ENCODE assay signal across 23 mouse cellular contexts in the genomic region with DNA sequence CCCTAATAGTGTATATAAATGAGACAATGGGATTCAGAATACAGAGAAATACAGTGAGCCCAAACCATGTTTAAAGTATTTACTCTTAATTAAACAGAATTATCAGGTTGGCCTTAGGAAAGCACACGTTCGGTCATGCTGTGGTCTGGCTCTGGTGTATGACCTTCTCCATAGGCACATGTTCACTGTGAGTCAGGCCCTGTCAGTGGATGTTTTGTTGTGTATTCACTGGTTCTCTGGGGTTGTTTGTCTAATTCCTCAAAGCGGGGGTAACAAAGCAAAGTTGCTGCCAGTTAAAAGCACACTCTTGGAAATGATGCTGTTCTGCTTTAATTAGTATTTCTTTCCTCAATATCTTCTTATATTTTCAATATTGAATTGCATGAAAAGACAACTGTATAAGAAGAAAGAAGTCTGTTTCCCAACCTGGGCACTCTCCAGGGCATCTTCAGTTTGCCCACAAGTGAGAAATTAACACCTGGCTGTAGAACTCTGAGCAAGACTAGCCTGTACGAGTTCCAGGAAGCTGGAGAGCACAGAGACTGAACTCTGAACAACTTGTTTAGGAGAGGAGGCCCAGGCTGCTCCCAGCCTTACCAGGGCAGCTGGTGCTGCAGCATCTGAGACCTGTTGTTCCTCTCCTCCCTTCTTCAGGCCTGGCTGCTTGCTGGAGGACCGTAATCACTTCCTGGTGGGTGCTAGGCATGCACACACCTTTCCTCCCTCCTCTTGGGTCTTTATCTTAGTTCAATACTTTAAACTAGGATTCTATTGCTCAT.
DNase-seq lines count a peak whose midpoint lies in the region; ATAC-seq and TF ChIP-seq lines count a peak whose summit lies in the region.
"Had no signal": no experiment of that assay in that cellular context is flagged by ENCODE, and none has a peak within 500 bp of the region (broad histone marks: within the 10 kb centered on the region; RNA-seq: fewer than 3 reads in every experiment).

No protein-coding gene starts in this region.

- H3K4me1 ChIP-seq in embryonic facial prominence, embryonic 10.5 days, result peaks cover 25% of the 10 kb centered on the region
- H3K4me1 ChIP-seq in embryonic facial prominence, embryonic 15.5 days, result peaks cover 9% of the 10 kb centered on the region
- H3K4me1 ChIP-seq in limb, embryonic 11.5 days (ENCODE audit: control insufficient read depth, insufficient read depth, low read length), result peaks cover 10% of the 10 kb centered on the region
- H3K4me1 ChIP-seq in liver, postnatal 0 days (ENCODE audit: insufficient read depth), result no peaks in the 10 kb centered on the region
- H3K4me1 ChIP-seq: heart, embryonic 12.5 days; liver, embryonic 15.5 days had no signal

- H3K9me3 ChIP-seq in embryonic facial prominence, embryonic 10.5 days, result no peaks in the 10 kb centered on the region
- no peaks in the 10 kb centered on the region for H3K9me3 ChIP-seq in embryonic facial prominence, embryonic 15.5 days (replicated peaks)
- no peaks in the 10 kb centered on the region for H3K9me3 ChIP-seq in limb, embryonic 11.5 days (ENCODE audit: control insufficient read depth, low read length)
- H3K9me3 ChIP-seq in liver, postnatal 0 days (ENCODE audit: low read length), result no peaks in the 10 kb centered on the region
- H3K9me3 ChIP-seq: forebrain, embryonic 10.5 days; heart, embryonic 12.5 days; hindbrain, embryonic 10.5 days; limb, embryonic 13.5 days; liver, embryonic 15.5 days; midbrain, embryonic 10.5 days had no signal

- no peak for DNase-seq in embryonic facial prominence, embryonic 10.5 days (ENCODE audit: low spot score)
- DNase-seq in limb, embryonic 11.5 days (ENCODE audit: low spot score), result no peak
- no peak for DNase-seq in right cerebral cortex, postnatal 14 days
- no peak for DNase-seq in liver, postnatal 0 days
- DNase-seq in right cerebral cortex, postnatal 10 days (ENCODE audit: low spot score in 2 of 2), result no peak
- DNase-seq: cerebellum, adult 11-12 months; cerebellum, postnatal 10 days; forebrain, postnatal 0 days; kidney, adult 18-20 months; thymus, postnatal 14 days had no signal

- no peaks in the 10 kb centered on the region for H3K27me3 ChIP-seq in embryonic facial prominence, embryonic 10.5 days (replicated peaks; ENCODE audit: low read depth, poor library complexity, severe bottlenecking)
- H3K27me3 ChIP-seq in embryonic facial prominence, embryonic 15.5 days, result no peaks in the 10 kb centered on the region
- H3K27me3 ChIP-seq in limb, embryonic 11.5 days (ENCODE audit: control insufficient read depth, insufficient read depth, low read length), result no peaks in the 10 kb centered on the region
- H3K27me3 ChIP-seq in liver, postnatal 0 days (ENCODE audit: insufficient read depth, low read length), result no peaks in the 10 kb centered on the region
- H3K27me3 ChIP-seq: heart, embryonic 12.5 days; limb, embryonic 13.5 days; liver, embryonic 15.5 days had no signal

- H3K4me2 ChIP-seq in embryonic facial prominence, embryonic 15.5 days (replicated peaks), result no peak overlapping the region
- no peak overlapping the region for H3K4me2 ChIP-seq in limb, embryonic 11.5 days (ENCODE audit: low read depth, severe bottlenecking)
- H3K4me2 ChIP-seq in liver, postnatal 0 days (ENCODE audit: low read depth, low read length), result no peak overlapping the region
- H3K4me2 ChIP-seq: heart, embryonic 12.5 days; limb, embryonic 13.5 days; liver, embryonic 15.5 days had no signal

- H3K27ac ChIP-seq in embryonic facial prominence, embryonic 10.5 days (replicated peaks), result peak overlapping the region; percentile 72
- 0 out of 2 replicates have a peak overlapping the region, but pooled peaks have one; percentile 28 for H3K27ac ChIP-seq in embryonic facial prominence, embryonic 15.5 days (replicated peaks)
- H3K27ac ChIP-seq in limb, embryonic 11.5 days (replicated peaks; ENCODE audit: low read depth, low read length), result 0 out of 2 replicates have a peak overlapping the region, but pooled peaks have one; percentile 2
- H3K27ac ChIP-seq in liver, postnatal 0 days (ENCODE audit: low read depth), result no peak overlapping the region
- H3K27ac ChIP-seq: forebrain, embryonic 10.5 days; hindbrain, embryonic 10.5 days; hindbrain, postnatal 0 days; kidney, postnatal 0 days; liver, embryonic 15.5 days; macrophage had no signal

- H3K36me3 ChIP-seq in embryonic facial prominence, embryonic 10.5 days (replicated peaks), result no peaks in the 10 kb centered on the region
- no peaks in the 10 kb centered on the region for H3K36me3 ChIP-seq in embryonic facial prominence, embryonic 15.5 days
- H3K36me3 ChIP-seq in limb, embryonic 11.5 days (ENCODE audit: control insufficient read depth, insufficient read depth, low read length), result no peaks in the 10 kb centered on the region
- H3K36me3 ChIP-seq in liver, postnatal 0 days (replicated peaks; ENCODE audit: insufficient read depth, low read length), result no peaks in the 10 kb centered on the region
- H3K36me3 ChIP-seq: forebrain, embryonic 10.5 days; heart, embryonic 12.5 days; hindbrain, embryonic 10.5 days; limb, embryonic 13.5 days; liver, embryonic 15.5 days; midbrain, embryonic 10.5 days had no signal

- H3K4me3 ChIP-seq in embryonic facial prominence, embryonic 10.5 days, result no peak overlapping the region
- no peak overlapping the region for H3K4me3 ChIP-seq in embryonic facial prominence, embryonic 15.5 days (replicated peaks)
- no peak overlapping the region for H3K4me3 ChIP-seq in limb, embryonic 11.5 days (ENCODE audit: low read depth, low read length)
- H3K4me3 ChIP-seq in liver, postnatal 0 days (ENCODE audit: low read depth, low read length), result no peak overlapping the region
- H3K4me3 ChIP-seq: forebrain, embryonic 10.5 days; heart, embryonic 12.5 days; hindbrain, embryonic 10.5 days; limb, embryonic 13.5 days; liver, embryonic 15.5 days; midbrain, embryonic 10.5 days had no signal

- H3K9ac ChIP-seq in embryonic facial prominence, embryonic 15.5 days, result no peak overlapping the region
- H3K9ac ChIP-seq in limb, embryonic 11.5 days (ENCODE audit: low read length), result no peak overlapping the region
- H3K9ac ChIP-seq in liver, postnatal 0 days (replicated peaks), result no peak overlapping the region
- H3K9ac ChIP-seq: forebrain, postnatal 0 days; heart, embryonic 12.5 days; limb, embryonic 13.5 days; liver, embryonic 15.5 days had no signal

- no peak for ATAC-seq in embryonic facial prominence, embryonic 15.5 days (ENCODE audit: insufficient number of reproducible peaks, low FRiP score, low TSS enrichment, low read depth)
- no peak for ATAC-seq in limb, embryonic 11.5 days (ENCODE audit: insufficient number of reproducible peaks, low FRiP score, low TSS enrichment, low read depth)
- ATAC-seq in liver, postnatal 0 days, result no peak
- ATAC-seq in megakaryocyte progenitor cell, adult 5-6 weeks (replicated peaks; ENCODE audit: poor library complexity), result no peak
- ATAC-seq: CD4-positive, CD25-positive, alpha-beta regulatory T cell, adult 4 months; forebrain, postnatal 0 days; hindbrain, postnatal 0 days; midbrain, embryonic 16.5 days had no signal

- no peak for TF ChIP-seq CTCF in liver, postnatal 0 days (IDR thresholded peaks at IDR 0.05; ENCODE audit: low read depth)

- TF ChIP-seq EP300 in liver, postnatal 0 days (IDR thresholded peaks at IDR 0.05; ENCODE audit: low read depth), result no peak

- WGBS in embryonic facial prominence, embryonic 10.5 days, result 76% methylated on average over 5 of the region's 5 CpGs
- 73% methylated on average over 5 of the region's 5 CpGs for WGBS in embryonic facial prominence, embryonic 15.5 days
- WGBS in limb, embryonic 11.5 days, result 64% methylated on average over 5 of the region's 5 CpGs
- WGBS in liver, postnatal 0 days (ENCODE audit: insufficient replicate concordance), result 75% methylated on average over 5 of the region's 5 CpGs
